Mouse (Mus musculus): ENCODE data around the gene Tspan33. TPM values are rescaled to one million over a fixed set of nuclear protein-coding genes. Genes with fewer than 3 reads are reported as not detected.
A peak's percentile ranks its signal among the peaks of the same experiment; 100 is the strongest.
"Not testable (repeated sequence)": the region's sequence is repeated elsewhere in the genome, so short reads cannot be mapped to it uniquely, and the experiment has no call there.

The Tspan33 gene
- polyA plus RNA-seq, 1 experiment from 2014 or later = 19.5 TPM

- H3K36me3 ChIP-seq; ATAC-seq (ENCODE audit: insufficient read depth, low FRiP score, low read depth); H3K4me3 ChIP-seq (replicated peaks); H3K9me3 ChIP-seq; H3K27me3 ChIP-seq (replicated peaks); H3K27ac ChIP-seq; H3K4me2 ChIP-seq; H3K4me1 ChIP-seq; H3K9ac ChIP-seq: not testable (repeated sequence)
- 77% methylated on average over 10 of the region's 10 CpGs for WGBS
Measured at GRCm38 (mm10) chr6:29679947-29680550, 14.0 kb upstream of the Tspan33 start.

GRCm38 (mm10) chr6:29681853-29682252, 12.2 kb upstream of the Tspan33 start:
- no peaks in the 10 kb centered on the region for H3K9me3 ChIP-seq
- H3K27me3 ChIP-seq (replicated peaks) = no peaks in the 10 kb centered on the region
- H3K27ac ChIP-seq = no peak overlapping the region
- no peaks in the 10 kb centered on the region for H3K36me3 ChIP-seq
- 72% methylated on average over 4 of the region's 4 CpGs for WGBS
- ATAC-seq (ENCODE audit: insufficient read depth, low FRiP score, low read depth) = no peak
- H3K4me1 ChIP-seq = no peaks in the 10 kb centered on the region
- H3K4me3 ChIP-seq (replicated peaks) = no peak overlapping the region
- H3K4me2 ChIP-seq = no peak overlapping the region
- no peak overlapping the region for H3K9ac ChIP-seq

GRCm38 (mm10) chr6:29684686-29685085, 9.3 kb upstream of the Tspan33 start:
- ATAC-seq (ENCODE audit: insufficient read depth, low FRiP score, low read depth) = no peak
- Histone ChIP-seq H3K4me1 (no peaks in the 10 kb centered on the region), H3K27me3 (replicated peaks) (no peaks in the 10 kb centered on the region), H3K9me3 (no peaks in the 10 kb centered on the region), H3K4me3 (replicated peaks) (no peak overlapping the region), H3K4me2 (no peak overlapping the region), H3K36me3 (no peaks in the 10 kb centered on the region), H3K27ac (no peak overlapping the region), H3K9ac (no peak overlapping the region)
- WGBS = 76% methylated on average over 4 of the region's 4 CpGs

- Histone ChIP-seq H3K27me3 (replicated peaks) (no peaks in the 10 kb centered on the region), H3K4me3 (replicated peaks) (no peak overlapping the region), H3K9me3 (no peaks in the 10 kb centered on the region), H3K36me3 (no peaks in the 10 kb centered on the region), H3K4me1 (no peaks in the 10 kb centered on the region), H3K27ac (no peak overlapping the region), H3K4me2 (no peak overlapping the region), H3K9ac (no peak overlapping the region)
- no peak for ATAC-seq (ENCODE audit: insufficient read depth, low FRiP score, low read depth)
- WGBS = 79% methylated on average over 4 of the region's 4 CpGs
Measured at GRCm38 (mm10) chr6:29685952-29686351, 8.1 kb upstream of the Tspan33 start.

- Histone ChIP-seq H3K36me3 (no peaks in the 10 kb centered on the region), H3K4me3 (replicated peaks) (no peak overlapping the region), H3K9me3 (no peaks in the 10 kb centered on the region), H3K4me1 (peaks cover 2% of the 10 kb centered on the region), H3K27ac (no peak overlapping the region), H3K4me2 (no peak overlapping the region), H3K27me3 (replicated peaks) (peaks cover 15% of the 10 kb centered on the region; the same call in 1 of the 2 replicates), H3K9ac (no peak overlapping the region)
- WGBS = 71% methylated on average over 8 of the region's 8 CpGs
- no peak for ATAC-seq (ENCODE audit: insufficient read depth, low FRiP score, low read depth)
Measured at GRCm38 (mm10) chr6:29689458-29689857, 4.6 kb upstream of the Tspan33 start.

- 8% methylated on average over 35 of the region's 35 CpGs for WGBS
- no peaks in the 10 kb centered on the region for H3K36me3 ChIP-seq
- ATAC-seq (ENCODE audit: insufficient read depth, low FRiP score, low read depth) = no peak
- no peak overlapping the region for H3K27ac ChIP-seq
- H3K4me3 ChIP-seq (replicated peaks) = peak overlapping the region; percentile 69
- peaks cover 7% of the 10 kb centered on the region for H3K4me1 ChIP-seq
- peaks cover 20% of the 10 kb centered on the region; the same call in 1 of the 2 replicates for H3K27me3 ChIP-seq (replicated peaks)
- H3K9me3 ChIP-seq = no peaks in the 10 kb centered on the region
- peak overlapping the region; percentile 99 for H3K4me2 ChIP-seq
- peak overlapping the region; percentile 45; the same call in 1 of the 2 replicates for H3K9ac ChIP-seq
Measured at GRCm38 (mm10) chr6:29694375-29695289, 610 bp downstream of the Tspan33 start.

- ATAC-seq (ENCODE audit: insufficient read depth, low FRiP score, low read depth) = no peak
- Histone ChIP-seq H3K4me1 (peaks cover 7% of the 10 kb centered on the region), H3K9me3 (no peaks in the 10 kb centered on the region), H3K9ac (no peak overlapping the region), H3K27ac (no peak overlapping the region), H3K4me2 (peak overlapping the region; percentile 99), H3K4me3 (replicated peaks) (peak overlapping the region; percentile 69; the same call in 1 of the 2 replicates), H3K27me3 (replicated peaks) (peaks cover 20% of the 10 kb centered on the region; the same call in 1 of the 2 replicates), H3K36me3 (no peaks in the 10 kb centered on the region)
- 62% methylated on average over 3 of the region's 3 CpGs for WGBS
Measured at GRCm38 (mm10) chr6:29695290-29695674, 1.3 kb downstream of the Tspan33 start.

- ATAC-seq (ENCODE audit: insufficient read depth, low FRiP score, low read depth) = no peak
- WGBS = 70% methylated on average over 7 of the region's 7 CpGs
- no peak overlapping the region for H3K9ac ChIP-seq
- no peak overlapping the region for H3K4me3 ChIP-seq (replicated peaks)
- H3K27ac ChIP-seq = no peak overlapping the region
- peaks cover 20% of the 10 kb centered on the region; the same call in 1 of the 2 replicates for H3K27me3 ChIP-seq (replicated peaks)
- H3K36me3 ChIP-seq = no peaks in the 10 kb centered on the region
- no peaks in the 10 kb centered on the region for H3K9me3 ChIP-seq
- H3K4me1 ChIP-seq = peaks cover 7% of the 10 kb centered on the region
- H3K4me2 ChIP-seq = no peak overlapping the region
Measured at GRCm38 (mm10) chr6:29695975-29696374, 2.0 kb downstream of the Tspan33 start.

GRCm38 (mm10) chr6:29697139-29697538, 3.1 kb downstream of the Tspan33 start:
- H3K36me3 ChIP-seq = no peaks in the 10 kb centered on the region

GRCm38 (mm10) chr6:29697548-29697947, 3.5 kb downstream of the Tspan33 start:
- WGBS = 25% methylated on average over 3 of the region's 3 CpGs
- H3K27me3 ChIP-seq (replicated peaks) = peaks cover 16% of the 10 kb centered on the region; the same call in 1 of the 2 replicates
- no peak overlapping the region for H3K9ac ChIP-seq
- ATAC-seq (ENCODE audit: insufficient read depth, low FRiP score, low read depth) = peak; percentile 81
- no peak overlapping the region for H3K4me3 ChIP-seq (replicated peaks)
- no peaks in the 10 kb centered on the region for H3K9me3 ChIP-seq
- peaks cover 7% of the 10 kb centered on the region for H3K4me1 ChIP-seq
- H3K27ac ChIP-seq = no peak overlapping the region
- no peak overlapping the region for H3K4me2 ChIP-seq
- H3K36me3 ChIP-seq = no peaks in the 10 kb centered on the region

More at GRCm38 (mm10) chr6:29697139-29697538, 3.1 kb downstream of the Tspan33 start:
- Histone ChIP-seq H3K9ac (no peak overlapping the region), H3K4me1 (peaks cover 7% of the 10 kb centered on the region), H3K27ac (no peak overlapping the region), H3K4me3 (replicated peaks) (no peak overlapping the region), H3K9me3 (no peaks in the 10 kb centered on the region), H3K4me2 (no peak overlapping the region), H3K27me3 (replicated peaks) (peaks cover 17% of the 10 kb centered on the region; the same call in 1 of the 2 replicates)
- ATAC-seq (ENCODE audit: insufficient read depth, low FRiP score, low read depth) = no peak

GRCm38 (mm10) chr6:29699085-29699745, 5.2 kb downstream of the Tspan33 start:
- whole genome bisulfite sequencing = 84% methylated on average over 7 of the region's 7 CpGs

More at GRCm38 (mm10) chr6:29699085-29699745, 5.2 kb downstream of the Tspan33 start:
- ATAC-seq (ENCODE audit: insufficient read depth, low FRiP score, low read depth) = peak; percentile 65; the same call in 1 of the 2 replicates
- no peaks in the 10 kb centered on the region for H3K36me3 ChIP-seq
- H3K27ac ChIP-seq = no peak overlapping the region
- 0 out of 2 replicates have a peak, but pooled peaks cover 7% of the 10 kb centered on the region for H3K27me3 ChIP-seq (replicated peaks)
- H3K4me1 ChIP-seq = peaks cover 7% of the 10 kb centered on the region
- no peak overlapping the region for H3K9ac ChIP-seq
- H3K9me3 ChIP-seq = no peaks in the 10 kb centered on the region
- H3K4me2 ChIP-seq = no peak overlapping the region
- no peak overlapping the region for H3K4me3 ChIP-seq (replicated peaks)

All from stomach, embryonic 15.5 days (tissue).